Mouse (Mus musculus) cerebellum, adult 2 months (tissue): ENCODE measurements around the gene Gm11037.

ENCODE experiments used
- CTCF ChIP-seq: fragments of 200-500 bp; IDR thresholded peaks from 2 replicates; pipeline ENCODE4 v1.5.1; 2011; ENCODE audit warnings: low read depth, mild to moderate bottlenecking, control low read depth, low read length, moderate library complexity, borderline replicate concordance; ENCODE audit not compliant: insufficient read depth
- POLR2A ChIP-seq: fragments of 200-500 bp; IDR thresholded peaks from 2 replicates; pipeline ENCODE4 v1.6.1; 2011; ENCODE audit warnings: low read length, control low read depth, borderline replicate concordance; ENCODE audit not compliant: insufficient read depth

GRCm38 (mm10) chr2:131178828-131179245 lies 45.5 kb downstream of the Gm11037 start:
- no peak for TF ChIP-seq CTCF
- no peak for TF ChIP-seq POLR2A
